Mouse (Mus musculus) liver, adult 2 months (tissue): ENCODE data around the gene Kcnmb4.

Experiments
- CTCF ChIP-seq: fragments of 200-500 bp; IDR thresholded peaks from 2 replicates; pipeline ENCODE4 v1.5.1; 2011; ENCODE audit warnings: low read depth, low read length, control low read depth
- POLR2A ChIP-seq: fragments of 200-500 bp; IDR thresholded peaks from 2 replicates; pipeline ENCODE4 v1.6.1; 2011; ENCODE audit warnings: low read length, control low read depth; ENCODE audit not compliant: insufficient read depth; ENCODE audit errors: extremely low read depth

DNA sequence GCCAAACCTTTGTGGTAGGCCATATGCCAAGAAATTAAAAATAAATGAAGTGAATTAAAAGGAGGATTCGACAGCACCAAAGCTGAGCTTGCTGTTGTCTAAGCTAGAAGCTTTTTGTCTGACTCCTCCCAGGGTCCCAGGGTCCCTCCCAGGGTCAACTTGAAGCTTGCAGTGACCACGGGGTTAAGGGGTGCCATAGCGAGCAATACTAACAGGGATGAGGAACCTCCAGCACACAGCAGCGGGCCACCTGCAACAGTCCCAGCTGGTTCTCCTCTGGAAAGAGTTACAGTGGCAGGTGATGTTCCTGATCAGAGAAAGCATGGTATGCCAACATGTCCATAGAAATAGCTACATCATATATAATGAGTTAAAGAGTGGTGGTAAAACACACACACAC lies 89.3 kb downstream of the Kcnmb4 start:
- no peak for TF ChIP-seq POLR2A
- no peak for TF ChIP-seq CTCF
